Mouse (Mus musculus): ENCODE results near the gene Pebp1. TPM values are rescaled to one million over a fixed set of nuclear protein-coding genes. Genes with fewer than 3 reads are reported as not detected.
"Not testable (repeated sequence)": the region's sequence is repeated elsewhere in the genome, so short reads cannot be mapped to it uniquely, and the experiment has no call there.

The Pebp1 gene
- polyA plus RNA-seq, 1 experiment from 2014 or later = 649 TPM

GRCm38 (mm10) chr5:117307699-117308098 is 20.3 kb upstream of the Pebp1 start:
- 0 out of 2 replicates have a peak overlapping the region, but pooled peaks have one; percentile 1 for H3K4me2 ChIP-seq (ENCODE audit: low read depth, low read length)
- 22% methylated on average over 11 of the region's 11 CpGs for WGBS

GRCm38 (mm10) chr5:117306826-117307225 is 19.4 kb upstream of the Pebp1 start:
- WGBS = 89% methylated on average over 2 of the region's 2 CpGs
- H3K9ac ChIP-seq (ENCODE audit: low read length) = no peak overlapping the region
- no peak for ATAC-seq (ENCODE audit: low read depth)
- no peak overlapping the region for H3K4me2 ChIP-seq (ENCODE audit: low read depth, low read length)
- H3K36me3 ChIP-seq (ENCODE audit: control insufficient read depth, insufficient read depth, low read length) = no peaks in the 10 kb centered on the region
- no peaks in the 10 kb centered on the region for H3K27me3 ChIP-seq (ENCODE audit: control insufficient read depth, insufficient read depth, low read depth, low read length)
- no peak overlapping the region for H3K4me3 ChIP-seq (ENCODE audit: low read length)
- no peak overlapping the region for H3K27ac ChIP-seq (ENCODE audit: low read length)
- no peaks in the 10 kb centered on the region for H3K9me3 ChIP-seq (ENCODE audit: control insufficient read depth, low read length)
- H3K4me1 ChIP-seq (replicated peaks; ENCODE audit: control insufficient read depth, insufficient read depth, low read length) = peaks cover 3% of the 10 kb centered on the region; the same call in 1 of the 2 replicates

More at GRCm38 (mm10) chr5:117307699-117308098, 20.3 kb upstream of the Pebp1 start:
- no peaks in the 10 kb centered on the region for H3K36me3 ChIP-seq (ENCODE audit: control insufficient read depth, insufficient read depth, low read length)
- H3K4me3 ChIP-seq (ENCODE audit: low read length) = no peak overlapping the region
- no peaks in the 10 kb centered on the region for H3K27me3 ChIP-seq (ENCODE audit: control insufficient read depth, insufficient read depth, low read depth, low read length)
- no peak overlapping the region for H3K27ac ChIP-seq (ENCODE audit: low read length)
- H3K4me1 ChIP-seq (replicated peaks; ENCODE audit: control insufficient read depth, insufficient read depth, low read length) = peaks cover 2% of the 10 kb centered on the region; the same call in 1 of the 2 replicates
- ATAC-seq (ENCODE audit: low read depth) = peak; percentile 75
- H3K9me3 ChIP-seq (ENCODE audit: control insufficient read depth, low read length) = no peaks in the 10 kb centered on the region
- no peak overlapping the region for H3K9ac ChIP-seq (ENCODE audit: low read length)

- Histone ChIP-seq H3K9me3 (ENCODE audit: control insufficient read depth, low read length) (no peaks in the 10 kb centered on the region), H3K9ac (ENCODE audit: low read length) (no peak overlapping the region), H3K4me2 (ENCODE audit: low read depth, low read length) (no peak overlapping the region), H3K4me1 (replicated peaks; ENCODE audit: control insufficient read depth, insufficient read depth, low read length) (peaks cover 3% of the 10 kb centered on the region; the same call in 1 of the 2 replicates), H3K27ac (ENCODE audit: low read length) (no peak overlapping the region), H3K36me3 (ENCODE audit: control insufficient read depth, insufficient read depth, low read length) (no peaks in the 10 kb centered on the region), H3K4me3 (ENCODE audit: low read length) (no peak overlapping the region), H3K27me3 (ENCODE audit: control insufficient read depth, insufficient read depth, low read depth, low read length) (no peaks in the 10 kb centered on the region)
- 83% methylated on average over 5 of the region's 5 CpGs for WGBS
- ATAC-seq (ENCODE audit: low read depth) = no peak
Measured at GRCm38 (mm10) chr5:117305754-117306153, 18.3 kb upstream of the Pebp1 start.

- Histone ChIP-seq H3K27me3 (ENCODE audit: control insufficient read depth, insufficient read depth, low read depth, low read length) (no peaks in the 10 kb centered on the region), H3K27ac (ENCODE audit: low read length) (no peak overlapping the region), H3K36me3 (ENCODE audit: control insufficient read depth, insufficient read depth, low read length) (no peaks in the 10 kb centered on the region), H3K4me1 (replicated peaks; ENCODE audit: control insufficient read depth, insufficient read depth, low read length) (peaks cover 3% of the 10 kb centered on the region; the same call in 1 of the 2 replicates), H3K9me3 (ENCODE audit: control insufficient read depth, low read length) (no peaks in the 10 kb centered on the region), H3K4me2 (ENCODE audit: low read depth, low read length) (no peak overlapping the region), H3K9ac (ENCODE audit: low read length) (no peak overlapping the region), H3K4me3 (ENCODE audit: low read length) (no peak overlapping the region)
- peak; percentile 18; the same call in 1 of the 2 replicates for ATAC-seq (ENCODE audit: low read depth)
- 55% methylated on average over 7 of the region's 7 CpGs for WGBS
Measured at GRCm38 (mm10) chr5:117304947-117305346, 17.5 kb upstream of the Pebp1 start.

GRCm38 (mm10) chr5:117303691-117304579 is 16.5 kb upstream of the Pebp1 start:
- no peaks in the 10 kb centered on the region for H3K9me3 ChIP-seq (ENCODE audit: control insufficient read depth, low read length)
- no peak overlapping the region for H3K27ac ChIP-seq (ENCODE audit: low read length)
- H3K9ac ChIP-seq (ENCODE audit: low read length) = no peak overlapping the region
- no peak for ATAC-seq (ENCODE audit: low read depth)
- H3K36me3 ChIP-seq (ENCODE audit: control insufficient read depth, insufficient read depth, low read length) = no peaks in the 10 kb centered on the region
- WGBS = 45% methylated on average over 18 of the region's 18 CpGs
- H3K4me2 ChIP-seq (ENCODE audit: low read depth, low read length) = no peak overlapping the region
- H3K4me1 ChIP-seq (replicated peaks; ENCODE audit: control insufficient read depth, insufficient read depth, low read length) = peaks cover 3% of the 10 kb centered on the region; the same call in 1 of the 2 replicates
- no peaks in the 10 kb centered on the region for H3K27me3 ChIP-seq (ENCODE audit: control insufficient read depth, insufficient read depth, low read depth, low read length)
- H3K4me3 ChIP-seq (ENCODE audit: low read length) = no peak overlapping the region

- Histone ChIP-seq H3K9me3 (ENCODE audit: control insufficient read depth, low read length) (no peaks in the 10 kb centered on the region), H3K36me3 (ENCODE audit: control insufficient read depth, insufficient read depth, low read length) (no peaks in the 10 kb centered on the region), H3K4me1 (replicated peaks; ENCODE audit: control insufficient read depth, insufficient read depth, low read length) (peaks cover 3% of the 10 kb centered on the region; the same call in 1 of the 2 replicates), H3K9ac (ENCODE audit: low read length) (no peak overlapping the region), H3K27me3 (ENCODE audit: control insufficient read depth, insufficient read depth, low read depth, low read length) (no peaks in the 10 kb centered on the region), H3K4me2 (ENCODE audit: low read depth, low read length) (no peak overlapping the region), H3K27ac (ENCODE audit: low read length) (no peak overlapping the region), H3K4me3 (ENCODE audit: low read length) (no peak overlapping the region)
- peak; percentile 52; the same call in 1 of the 2 replicates for ATAC-seq (ENCODE audit: low read depth)
- WGBS = 48% methylated on average over 3 of the region's 3 CpGs
Measured at GRCm38 (mm10) chr5:117302899-117303298, 15.5 kb upstream of the Pebp1 start.

- WGBS = 84% methylated on average over 8 of the region's 8 CpGs
- no peaks in the 10 kb centered on the region for H3K27me3 ChIP-seq (ENCODE audit: control insufficient read depth, insufficient read depth, low read depth, low read length)
- no peak overlapping the region for H3K4me2 ChIP-seq (ENCODE audit: low read depth, low read length)
- H3K9ac ChIP-seq (ENCODE audit: low read length) = no peak overlapping the region
- H3K36me3 ChIP-seq (ENCODE audit: control insufficient read depth, insufficient read depth, low read length) = no peaks in the 10 kb centered on the region
- H3K4me1 ChIP-seq (replicated peaks; ENCODE audit: control insufficient read depth, insufficient read depth, low read length) = no peaks in the 10 kb centered on the region
- H3K9me3 ChIP-seq (ENCODE audit: control insufficient read depth, low read length) = no peaks in the 10 kb centered on the region
- H3K4me3 ChIP-seq (ENCODE audit: low read length) = no peak overlapping the region
- no peak for ATAC-seq (ENCODE audit: low read depth)
- no peak overlapping the region for H3K27ac ChIP-seq (ENCODE audit: low read length)
Measured at GRCm38 (mm10) chr5:117295011-117295410, 7.6 kb upstream of the Pebp1 start.

GRCm38 (mm10) chr5:117293776-117294175 is 6.4 kb upstream of the Pebp1 start:
- H3K9ac ChIP-seq (ENCODE audit: low read length); H3K9me3 ChIP-seq (ENCODE audit: control insufficient read depth, low read length); H3K27ac ChIP-seq (ENCODE audit: low read length); ATAC-seq (ENCODE audit: low read depth); H3K4me1 ChIP-seq (replicated peaks; ENCODE audit: control insufficient read depth, insufficient read depth, low read length); H3K27me3 ChIP-seq (ENCODE audit: control insufficient read depth, insufficient read depth, low read depth, low read length); H3K4me3 ChIP-seq (ENCODE audit: low read length); H3K4me2 ChIP-seq (ENCODE audit: low read depth, low read length); H3K36me3 ChIP-seq (ENCODE audit: control insufficient read depth, insufficient read depth, low read length): not testable (repeated sequence)
- WGBS = 81% methylated on average over 3 of the region's 3 CpGs

GRCm38 (mm10) chr5:117292547-117292946 is 5.1 kb upstream of the Pebp1 start:
- no peak overlapping the region for H3K9ac ChIP-seq (ENCODE audit: low read length)
- no peaks in the 10 kb centered on the region for H3K36me3 ChIP-seq (ENCODE audit: control insufficient read depth, insufficient read depth, low read length)
- H3K27ac ChIP-seq (ENCODE audit: low read length) = no peak overlapping the region
- WGBS = 77% methylated on average over 6 of the region's 6 CpGs
- no peaks in the 10 kb centered on the region for H3K27me3 ChIP-seq (ENCODE audit: control insufficient read depth, insufficient read depth, low read depth, low read length)
- H3K9me3 ChIP-seq (ENCODE audit: control insufficient read depth, low read length) = no peaks in the 10 kb centered on the region
- no peak overlapping the region for H3K4me2 ChIP-seq (ENCODE audit: low read depth, low read length)
- peaks cover 7% of the 10 kb centered on the region for H3K4me1 ChIP-seq (replicated peaks; ENCODE audit: control insufficient read depth, insufficient read depth, low read length)
- H3K4me3 ChIP-seq (ENCODE audit: low read length) = no peak overlapping the region
- ATAC-seq (ENCODE audit: low read depth) = no peak

Data from lung, embryonic 16.5 days (tissue).